Mouse (Mus musculus) c-Kit-negative CD71-positive TER-119-positive erythroid progenitor cells, embryonic 14.5 days (primary cell): Measurements from ENCODE around the gene Pik3cg.

Experiments used
- DNase-seq: peaks from one replicate; pipeline ENCODE4 v3.0.0-alpha.2; 2013; ENCODE audit warnings: low read depth, low spot score

The Pik3cg gene

GRCm38 (mm10) chr12:32201932-32202331, 6.5 kb downstream of the Pik3cg start:
- no peak for DNase-seq

GRCm38 (mm10) chr12:32201070-32201585, 7.3 kb downstream of the Pik3cg start:
- no peak for DNase-seq

- no peak for DNase-seq
Measured at GRCm38 (mm10) chr12:32200387-32201069, 7.9 kb downstream of the Pik3cg start.

DNA sequence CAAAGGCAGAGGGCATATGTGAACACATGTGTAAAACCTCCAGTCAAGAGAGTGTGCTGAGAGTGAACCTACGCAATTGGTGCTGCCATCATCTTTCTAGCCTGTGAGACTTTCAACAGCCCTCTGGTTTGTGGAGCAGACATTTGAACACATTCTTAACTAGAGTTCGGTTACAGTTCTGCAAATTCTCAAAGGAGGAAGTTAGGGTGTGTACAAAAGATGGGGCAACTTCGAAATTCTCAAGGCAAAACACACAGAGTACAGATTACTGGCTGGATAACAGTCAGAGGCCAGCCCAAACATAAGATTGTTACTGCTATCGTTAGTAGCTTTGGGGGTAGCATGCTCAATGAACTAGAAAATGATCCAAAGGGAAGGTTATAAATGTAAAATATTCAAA, 9.0 kb downstream of the Pik3cg start:
- DNase-seq, result no peak

DNA sequence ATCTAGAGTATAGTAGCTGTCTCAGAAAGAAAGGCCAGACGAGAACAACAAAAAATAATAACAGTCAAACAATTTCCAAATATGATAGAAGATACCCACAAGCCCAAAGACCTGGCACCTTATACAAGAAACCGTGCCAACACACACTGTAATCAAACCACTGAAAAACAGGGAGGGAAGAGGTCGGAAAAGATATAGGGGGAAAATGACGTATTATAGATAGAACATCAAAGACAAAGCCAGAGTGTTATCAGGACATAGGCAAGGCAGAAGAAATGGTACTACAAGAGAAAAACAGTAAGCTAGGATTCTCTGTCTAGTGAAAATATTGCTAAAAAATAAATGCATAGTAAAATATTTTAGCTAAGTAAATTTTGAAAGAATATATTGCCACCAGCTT, 10.4 kb downstream of the Pik3cg start:
- no peak for DNase-seq

GRCm38 (mm10) chr12:32195000-32195399, 13.5 kb downstream of the Pik3cg start:
- no peak for DNase-seq

GRCm38 (mm10) chr12:32194358-32194757, 14.1 kb downstream of the Pik3cg start:
- DNase-seq, result no peak

DNA sequence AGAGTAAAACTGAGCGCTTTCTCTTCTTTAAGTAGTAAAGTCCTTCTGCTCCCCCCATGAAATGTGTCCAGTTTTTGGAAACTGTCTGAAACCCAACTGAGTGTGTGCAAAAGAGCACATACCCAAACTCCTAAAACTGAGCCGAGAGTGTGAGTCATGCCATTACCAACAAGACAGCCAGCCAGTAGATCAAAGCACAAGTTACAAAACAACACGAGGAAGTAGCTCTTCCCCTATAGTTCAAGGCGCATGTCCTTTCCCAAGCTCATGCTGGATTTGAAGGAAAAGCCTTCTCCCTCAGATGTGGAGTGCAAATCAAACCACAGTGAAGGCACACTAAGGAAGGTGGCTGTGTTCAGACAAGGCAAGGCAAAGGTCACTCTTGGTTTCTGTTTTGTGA, 17.5 kb downstream of the Pik3cg start:
- no peak for DNase-seq

DNA sequence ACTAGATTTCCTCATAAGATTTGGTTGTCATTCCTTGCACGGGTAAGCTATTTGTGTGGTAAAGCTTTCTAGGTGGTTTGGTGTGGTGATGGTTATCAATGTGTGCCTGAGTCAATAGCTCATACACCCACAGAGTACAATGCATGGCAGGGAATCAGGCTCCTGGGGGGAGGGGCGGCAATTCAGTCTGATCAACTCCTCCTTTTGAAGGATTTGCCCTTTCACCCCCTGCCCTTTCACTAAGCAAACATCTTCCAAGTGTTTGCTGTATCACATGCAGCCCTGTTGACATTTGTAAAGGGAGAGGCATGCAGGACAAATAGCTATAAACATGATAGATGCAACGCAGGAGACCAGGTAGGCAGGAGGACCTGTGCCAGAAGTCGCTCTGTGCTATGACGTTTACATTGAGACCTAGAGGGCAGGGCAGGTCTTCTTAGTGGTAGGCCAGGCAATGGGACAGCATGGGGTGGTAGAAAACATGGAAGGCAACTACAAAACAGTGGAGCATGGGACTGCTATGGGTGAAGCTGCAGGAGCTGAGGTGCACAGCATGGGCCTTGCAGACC, 20.7 kb downstream of the Pik3cg start:
- no peak for DNase-seq

DNA sequence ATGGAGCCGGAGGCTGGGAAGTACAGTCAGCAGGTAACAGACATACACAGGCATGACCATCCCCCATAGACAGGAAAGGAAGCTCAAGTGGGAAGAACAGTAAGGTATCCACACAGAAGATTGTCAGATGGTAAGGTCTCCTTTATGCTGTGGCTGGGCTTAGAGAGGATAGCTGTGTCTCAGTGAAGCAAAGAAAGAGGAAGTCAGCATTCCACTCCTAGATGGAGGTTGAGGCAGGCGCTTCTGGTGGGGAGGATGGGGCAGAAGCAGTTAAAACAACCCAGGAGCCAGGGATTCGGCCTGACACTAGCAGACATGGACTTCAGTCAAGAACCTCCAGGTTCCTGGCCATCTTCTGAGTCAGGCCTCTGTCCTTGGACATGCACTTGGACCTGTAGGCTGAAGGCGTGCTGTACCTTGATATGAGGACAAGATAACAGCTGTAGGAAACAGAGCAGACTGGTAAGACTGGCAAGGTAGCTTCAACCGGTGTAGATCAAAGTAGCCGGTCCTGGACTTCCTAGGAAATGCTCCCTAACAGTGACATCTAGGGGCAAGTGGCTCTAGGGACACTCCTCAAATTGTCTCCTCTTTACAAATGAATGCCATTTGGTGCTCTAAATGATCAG, 21.7 kb downstream of the Pik3cg start:
- DNase-seq, result no peak

GRCm38 (mm10) chr12:32184874-32185273, 23.6 kb downstream of the Pik3cg start:
- no peak for DNase-seq

DNA sequence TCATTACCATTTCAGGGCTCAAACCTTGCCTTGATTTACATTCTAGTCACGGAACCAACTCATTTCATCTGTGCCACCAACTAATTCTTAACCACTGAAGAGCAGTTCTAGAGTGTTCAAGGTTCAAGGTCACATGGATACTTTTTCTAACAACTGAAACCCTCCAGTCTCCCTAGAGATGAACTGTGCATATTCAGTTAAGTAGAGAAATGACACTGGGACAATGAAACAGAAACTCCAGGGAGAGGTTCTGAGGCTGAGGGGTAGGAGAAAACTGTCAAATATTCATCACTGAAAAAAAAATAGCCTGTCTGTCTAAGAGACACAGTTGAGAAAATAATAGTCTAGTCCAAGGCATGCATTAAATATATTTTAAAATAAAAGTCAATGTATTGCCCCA, 24.9 kb downstream of the Pik3cg start:
- DNase-seq, result no peak

DNA sequence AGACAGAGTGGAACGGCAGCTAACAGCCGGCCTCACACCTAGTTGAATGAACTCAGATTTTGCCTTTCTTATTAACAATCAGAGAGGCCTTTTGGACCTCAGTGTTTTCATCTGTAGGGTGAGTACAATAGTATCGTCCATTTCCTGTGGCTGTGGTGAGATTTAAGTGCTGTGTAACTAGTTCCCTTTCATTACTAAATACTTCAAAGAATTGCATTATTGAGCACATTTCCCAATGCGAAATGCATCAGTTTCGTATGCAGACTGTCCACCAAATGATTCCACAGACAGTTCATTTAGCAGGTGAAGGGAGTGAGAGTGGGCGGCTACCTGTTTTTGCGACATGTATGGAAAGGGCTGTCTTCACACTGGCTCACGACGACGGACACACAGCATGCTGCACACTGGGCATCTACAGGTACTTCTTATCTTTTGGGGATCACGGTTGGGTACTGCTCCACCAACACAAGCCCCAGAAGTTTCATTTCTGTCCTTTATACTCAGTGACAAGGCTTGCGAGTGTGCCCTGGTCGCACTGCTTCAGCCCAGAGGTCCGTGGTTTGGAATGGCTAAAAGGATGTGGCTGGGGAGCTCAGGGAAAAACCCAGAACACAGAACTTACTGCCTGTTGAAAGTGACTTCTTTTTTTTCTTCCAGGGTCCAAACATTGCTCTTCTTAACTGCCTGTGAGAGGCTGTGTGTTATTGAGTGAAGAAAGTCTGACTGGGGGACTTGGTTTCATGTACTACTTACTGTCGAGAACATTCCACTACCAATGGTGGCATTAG, 25.6 kb downstream of the Pik3cg start:
- no peak for DNase-seq

DNA sequence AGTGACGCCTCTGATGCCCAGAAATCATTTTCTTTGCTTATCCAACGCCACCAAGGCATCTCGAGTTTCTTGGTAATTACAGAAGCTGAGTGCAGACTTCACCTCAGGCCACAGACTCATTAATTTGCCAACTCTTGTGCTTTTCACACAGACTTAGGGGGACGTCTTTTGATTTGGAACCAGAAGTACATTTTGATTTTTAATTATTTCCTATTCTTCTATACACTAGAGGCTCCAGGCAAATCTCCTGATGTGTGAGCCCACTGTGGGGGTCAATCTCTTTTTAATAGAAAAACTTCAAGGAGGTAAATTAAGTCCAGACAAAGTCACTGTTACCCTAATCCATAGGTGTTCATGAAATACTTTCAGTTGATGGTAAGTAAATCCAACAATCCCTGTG, 26.6 kb downstream of the Pik3cg start:
- DNase-seq, result no peak

DNA sequence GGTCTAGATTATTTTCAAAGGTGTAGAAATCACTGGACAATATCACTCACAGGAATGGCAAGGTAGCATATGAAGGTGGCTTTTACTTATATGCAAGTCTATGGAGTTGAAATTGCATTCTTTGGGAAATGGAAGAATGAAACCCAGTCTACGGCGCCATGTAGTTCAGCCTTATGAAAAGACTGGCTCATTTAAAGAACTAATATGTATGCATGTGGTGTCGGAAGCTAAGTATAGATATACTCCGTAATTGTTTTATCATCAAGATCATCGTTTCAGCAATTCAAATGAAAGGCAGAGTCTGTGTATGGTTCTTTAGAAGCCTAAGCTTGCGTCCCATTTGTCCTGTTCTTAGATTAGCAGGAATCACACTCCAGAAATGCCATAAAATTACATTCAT, 34.0 kb downstream of the Pik3cg start:
- DNase-seq, result no peak

GRCm38 (mm10) chr12:32172826-32173225, 35.6 kb downstream of the Pik3cg start:
- no peak for DNase-seq

DNA sequence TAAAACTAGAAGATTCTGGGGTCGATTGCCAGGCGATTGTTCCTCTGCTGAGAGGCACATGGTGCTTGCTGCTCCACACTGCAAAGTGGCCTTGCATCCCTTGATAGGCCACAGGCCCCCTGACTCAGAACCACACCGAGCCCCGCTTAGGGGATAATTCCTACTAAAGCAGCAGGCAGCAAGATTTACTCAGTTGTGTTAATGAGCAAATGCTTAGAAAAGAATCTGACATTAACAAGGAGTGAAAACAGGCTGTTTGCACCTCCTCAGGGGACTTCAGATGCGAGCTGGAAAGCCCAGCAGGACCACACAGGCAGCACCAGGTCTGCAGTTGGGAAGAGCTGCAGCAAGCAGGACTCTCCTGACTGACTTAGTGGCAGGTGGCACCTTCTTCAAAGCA, 39.3 kb downstream of the Pik3cg start:
- DNase-seq, result no peak

DNA sequence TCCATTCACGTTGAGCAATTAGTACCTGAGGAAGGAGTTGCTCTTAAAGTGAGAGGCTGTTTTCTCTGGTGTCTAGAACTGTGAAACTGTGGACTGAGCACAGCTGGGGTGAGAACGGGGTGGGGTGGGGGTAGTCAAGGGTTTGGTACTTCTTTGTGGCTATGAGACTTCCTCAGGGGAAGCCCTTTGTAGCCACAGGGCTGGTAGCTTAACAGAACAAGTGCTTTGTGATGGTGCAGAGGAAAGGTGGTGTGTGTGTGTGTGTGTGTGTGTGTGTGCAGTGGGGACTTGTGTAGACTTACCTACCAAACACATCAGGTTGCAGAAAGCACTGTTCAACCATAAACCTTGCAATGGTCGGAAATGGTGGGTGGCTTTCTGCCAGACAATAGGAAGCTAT, 39.7 kb downstream of the Pik3cg start:
- no peak for DNase-seq

- no peak for DNase-seq
Measured at GRCm38 (mm10) chr12:32163706-32164105, 44.8 kb downstream of the Pik3cg start.

DNA sequence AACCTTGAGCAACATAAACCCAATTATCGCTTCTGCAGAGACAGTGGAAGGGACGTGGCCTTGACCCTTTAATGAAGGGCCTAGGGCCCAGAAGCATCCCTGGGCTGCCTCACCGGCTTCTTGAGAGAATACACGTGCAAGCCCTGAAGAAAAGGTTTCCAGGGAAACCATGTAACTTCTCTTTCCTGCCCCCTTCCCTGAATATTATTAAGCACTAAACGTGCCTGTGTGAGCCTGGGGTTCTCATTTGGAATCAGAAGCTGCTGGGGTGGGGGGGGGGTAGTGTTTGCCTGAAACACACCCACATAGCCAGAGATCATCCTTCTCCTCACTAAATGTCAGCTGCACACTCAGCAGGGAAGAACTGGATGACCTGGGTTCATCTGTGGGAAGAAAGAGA, 49.7 kb downstream of the Pik3cg start:
- DNase-seq, result no peak

DNA sequence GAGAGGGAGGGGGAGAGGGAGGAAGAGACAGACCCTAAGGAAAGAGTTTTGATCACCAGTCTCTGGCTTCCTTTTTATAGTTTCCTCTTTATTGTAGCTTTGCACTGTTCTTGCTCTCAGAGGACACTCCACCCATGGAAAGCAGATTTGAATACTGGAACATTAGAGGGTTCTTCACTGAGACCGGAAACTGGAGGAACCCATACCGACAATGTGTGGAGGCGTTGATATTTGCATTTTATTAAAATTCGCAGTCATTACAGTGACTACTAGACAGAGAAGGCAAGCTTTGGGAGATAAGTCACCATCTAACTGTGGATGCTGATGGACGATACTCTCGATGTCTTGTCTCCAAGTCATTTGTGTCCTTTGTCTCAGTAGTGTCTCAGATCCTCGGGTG, 61.9 kb downstream of the Pik3cg start:
- DNase-seq, result no peak

DNA sequence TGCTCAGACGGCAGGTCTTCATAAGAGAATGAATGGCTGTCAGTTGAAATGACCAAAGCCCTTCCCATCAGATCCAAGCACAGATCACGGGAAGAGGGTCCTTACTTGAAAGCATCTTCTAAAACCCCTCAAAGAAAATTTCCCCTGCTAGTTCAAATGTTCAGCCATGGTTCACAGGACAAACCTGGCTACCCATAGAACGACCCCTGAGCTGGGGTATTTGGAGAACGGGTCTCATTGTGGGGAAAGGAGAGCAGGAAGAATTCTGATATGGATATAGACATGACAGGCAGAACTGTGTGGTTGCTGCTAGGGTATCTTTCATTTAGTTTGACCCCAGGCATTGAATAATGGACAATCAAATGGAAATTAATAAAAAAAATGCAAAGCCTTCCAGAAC, 62.8 kb downstream of the Pik3cg start:
- DNase-seq, result no peak
